Mouse (Mus musculus) bone marrow, adult 2 months (tissue): Measurements from ENCODE around the gene Cpa1.

ENCODE experiments used
- CTCF ChIP-seq: fragments of 200-500 bp; IDR thresholded peaks from 2 replicates; pipeline ENCODE4 v1.5.1; 2011; ENCODE audit warnings: low read length, control low read depth; ENCODE audit not compliant: control insufficient read depth, insufficient read depth
- POLR2A ChIP-seq: fragments of 200-500 bp; IDR thresholded peaks from 2 replicates; pipeline ENCODE4 v1.6.1; 2011; ENCODE audit warnings: low read depth, mild to moderate bottlenecking, control low read depth, low read length, borderline replicate concordance; ENCODE audit not compliant: control insufficient read depth

DNA sequence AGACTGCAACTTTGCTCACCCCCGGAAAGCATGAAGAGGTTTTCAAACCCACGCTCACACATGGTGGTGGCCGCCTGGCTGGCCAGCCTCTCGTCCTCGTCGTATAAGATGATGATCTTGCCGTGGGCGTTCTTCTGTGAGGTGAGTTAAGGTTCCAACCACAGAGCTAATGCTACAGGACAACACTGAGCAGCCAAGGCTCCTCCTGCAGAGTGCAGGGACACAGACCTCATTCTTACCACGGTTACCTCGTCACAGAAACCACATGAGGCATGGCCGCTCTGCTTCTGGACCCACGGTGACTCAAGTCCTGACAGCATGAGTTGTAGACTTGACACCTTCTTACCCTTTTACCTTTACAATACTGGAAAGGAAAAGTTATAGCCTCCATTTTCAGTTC, 18.3 kb downstream of the Cpa1 start:
- TF ChIP-seq CTCF (no peak), POLR2A (no peak)
